Mouse (Mus musculus) heart, postnatal 14 days (tissue): ENCODE results near the gene Eri2. TPM values are rescaled to one million over a fixed set of nuclear protein-coding genes. Genes with fewer than 3 reads are reported as not detected.
A peak's percentile ranks its signal among the peaks of the same experiment; 100 is the strongest.
"Not testable (repeated sequence)": the region's sequence is repeated elsewhere in the genome, so short reads cannot be mapped to it uniquely, and the experiment has no call there.

ENCODE experiments used
- DNase-seq, 2 experiments: peaks; one replicate each; pipeline ENCODE4 v3.0.0; 2021 to 2022
- intact Hi-C: fragments of 180-260 bp; cut with DNase I; formaldehyde crosslinking; loops from one replicate; pipeline ENCODE4 v1.15.1; 2025
- total RNA-seq, 2 experiments: library from RNA; stranded (reverse); gene quantifications; 2 replicates each; pipeline ENCODE4 v1.2.3; 2021

Gene Eri2
- total RNA-seq, 2 experiments from 2014 or later = 2.3 to 2.8 TPM

DNA sequence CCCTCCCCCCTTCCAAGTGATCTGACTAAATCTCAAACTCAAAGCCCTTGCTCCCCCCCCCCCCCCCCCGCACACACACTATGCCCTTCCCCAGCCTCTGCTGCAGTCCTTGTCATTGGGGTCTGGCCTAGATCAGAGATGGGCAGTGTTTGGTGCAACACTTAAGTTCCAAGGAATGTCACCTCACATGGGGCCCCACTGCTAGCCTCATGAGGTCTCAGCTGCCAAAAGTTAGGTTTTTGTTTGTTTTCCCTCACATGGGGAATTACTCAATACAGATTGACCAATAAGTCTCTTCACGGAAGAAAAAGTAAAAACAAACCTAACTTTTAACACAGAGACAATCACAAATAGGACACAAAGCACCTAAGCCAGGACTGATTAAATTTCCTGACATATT is 45.1 kb downstream of the Eri2 start:
- intact Hi-C loops = no loop called here
- no peak for DNase-seq

DNA sequence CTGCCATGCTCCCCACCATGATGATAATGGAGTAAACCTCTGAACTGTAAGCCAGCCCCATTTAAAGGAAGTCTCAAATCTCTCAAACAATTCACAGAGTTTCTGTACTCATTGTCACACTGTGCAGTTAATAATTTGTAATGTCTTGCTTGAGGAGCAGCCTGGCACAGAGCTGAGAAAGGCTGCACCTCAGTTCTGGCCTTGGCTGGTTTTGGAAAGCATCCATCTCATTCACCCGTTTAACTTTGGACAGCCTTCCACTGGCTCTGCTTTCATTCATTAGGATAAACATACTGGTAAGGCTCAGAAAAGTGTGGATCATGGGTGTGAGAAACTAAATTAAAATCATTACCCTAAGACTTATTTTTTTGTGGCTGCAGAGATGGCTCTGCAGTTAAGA is 48.0 kb downstream of the Eri2 start:
- no peak for DNase-seq
- intact Hi-C loops = no loop called here

- intact Hi-C loops = no loop called here
- peak in 1 of 2 experiments; percentile 7 for DNase-seq
Observed at GRCm38 (mm10) chr7:119744321-119744720, 49.5 kb downstream of the Eri2 start.

GRCm38 (mm10) chr7:119739798-119740468 is 53.9 kb downstream of the Eri2 start:
- DNase-seq, intact Hi-C loops: not testable (repeated sequence)

GRCm38 (mm10) chr7:119738877-119739276 is 55.0 kb downstream of the Eri2 start:
- intact Hi-C loops = no loop called here
- DNase-seq = no peak

DNA sequence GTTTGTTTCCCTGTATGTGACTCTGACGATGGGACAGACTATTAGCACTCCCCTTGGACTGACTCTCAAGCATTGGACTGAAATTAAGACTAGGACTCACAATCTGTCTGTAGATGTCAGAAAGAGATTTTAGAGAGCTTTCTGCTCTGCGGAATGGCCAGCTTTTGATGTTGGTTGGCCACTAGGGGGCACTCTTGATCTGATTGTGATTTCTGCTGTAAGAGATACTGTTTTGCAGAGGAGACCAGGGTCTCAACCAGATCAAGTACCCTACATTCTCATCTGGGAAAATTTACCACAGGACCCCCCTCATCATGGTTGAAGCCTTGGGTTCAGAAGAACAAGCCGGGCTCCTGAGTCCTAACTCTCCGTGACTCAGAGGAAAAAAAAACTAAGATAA is 62.6 kb downstream of the Eri2 start:
- DNase-seq, intact Hi-C loops: not testable (repeated sequence)

DNA sequence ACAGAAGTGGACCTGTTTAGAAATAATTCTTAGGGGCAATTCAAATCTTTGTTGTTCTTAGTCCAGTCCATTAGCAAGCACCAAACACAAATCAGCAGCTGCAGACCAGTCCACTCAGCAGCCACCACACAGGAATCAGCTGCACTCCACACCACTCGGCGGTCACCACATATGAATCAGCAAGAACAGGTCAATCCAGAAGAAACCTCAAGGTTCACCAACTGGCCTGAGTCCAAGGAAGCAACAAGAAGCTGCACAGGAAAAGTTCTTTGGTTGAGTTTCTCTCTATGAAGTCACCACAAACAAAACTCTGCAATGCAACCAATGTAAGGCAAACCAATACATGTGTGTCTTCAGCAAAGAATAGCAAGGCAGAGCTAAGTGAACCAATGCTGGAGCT is 66.2 kb downstream of the Eri2 start:
- DNase-seq = no peak
- intact Hi-C loops = no loop called here

DNA sequence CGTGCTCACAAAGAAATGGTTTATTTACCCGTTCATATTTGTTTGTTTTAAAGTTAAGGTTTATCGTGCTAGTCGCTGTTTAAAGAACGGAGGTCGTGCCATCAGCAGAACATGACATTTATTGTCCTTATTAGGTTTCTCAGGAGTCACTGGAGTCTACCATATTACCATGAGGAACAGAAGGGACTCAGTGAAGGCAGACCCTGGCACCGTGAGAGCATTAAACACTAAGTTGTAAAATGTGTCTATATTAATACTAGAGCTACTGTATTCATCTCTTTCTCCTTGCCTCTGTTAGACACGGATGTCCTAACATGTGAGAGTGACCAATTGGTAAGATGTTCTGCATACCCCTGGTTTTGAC is 72.9 kb downstream of the Eri2 start:
- no peak for DNase-seq
- intact Hi-C loops = loop anchor here (5.0 kb wide), 1 partner anchor 71 kb away; the partner anchor contains the start of genes Eri2 and Rexo5

DNA sequence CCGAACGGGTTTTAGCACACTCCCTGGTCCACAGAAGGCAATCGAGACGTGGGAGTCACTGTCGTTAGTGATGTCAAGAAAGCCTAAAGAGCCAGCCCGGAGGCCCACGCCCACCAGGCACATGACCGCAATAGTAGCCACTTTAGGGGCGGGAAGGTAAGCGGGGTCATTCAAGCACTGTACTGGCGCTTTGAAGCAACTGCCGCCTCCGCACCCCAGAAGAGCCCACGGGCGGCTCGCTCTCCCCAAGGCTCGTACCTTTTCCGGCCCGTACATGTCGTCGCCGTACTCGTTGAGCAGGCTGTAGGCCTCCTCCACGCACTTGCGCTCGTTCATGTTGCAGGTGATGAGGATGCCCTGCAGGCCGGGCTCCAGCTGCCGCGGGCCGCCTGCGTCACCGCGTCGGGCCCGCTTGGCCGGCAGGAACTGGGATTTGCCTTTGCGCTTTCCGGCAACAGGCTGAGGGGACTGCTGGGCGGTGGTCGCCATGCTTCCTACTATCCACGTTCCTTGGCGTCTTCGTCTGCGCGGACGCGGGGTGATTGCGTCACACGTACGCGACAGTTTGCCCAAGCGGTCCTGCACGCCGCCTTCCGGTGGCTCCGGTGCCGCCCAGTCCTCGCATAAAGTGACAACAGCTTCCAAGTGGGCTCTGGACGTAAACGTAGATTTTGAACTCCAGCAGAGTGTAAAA is 73.5 kb downstream of the Eri2 start, which contains the start of gene Thumpd1:
Gene Thumpd1 (minus strand): TSS at position 546 of the 694 bp plus-strand sequence.
- DNase-seq = peak; percentile 91 to 97
- intact Hi-C loops = loop anchor here (5.0 kb wide), 1 partner anchor 72 kb away; the partner anchor contains the start of genes Eri2 and Rexo5

Other genes with a start within 250 kb of the Eri2 start
- gene Acsm2, start 239.7 kb downstream of the Eri2 start, total RNA-seq = not detected
- gene Acsm1, start 187.0 kb downstream of the Eri2 start, total RNA-seq = under 1 TPM in 1 of 2 experiments, not detected in 1; 0.22 TPM
- gene Acsm4, start 104.0 kb downstream of the Eri2 start, total RNA-seq = not detected
- 10 to 100 TPM; 13.3 to 16.4 TPM for gene Thumpd1, start 73.3 kb downstream of the Eri2 start, total RNA-seq
- gene Acsm3, start 33.1 kb downstream of the Eri2 start, total RNA-seq = 1 to 10 TPM in 1 of 2 experiments, under 1 TPM in 1; 0.10 to 1.3 TPM
- 1 to 10 TPM; 1.9 to 2.3 TPM for gene Rexo5, start 52 bp downstream of the Eri2 start, total RNA-seq
- 1 to 10 TPM; 6.9 to 7.6 TPM for gene Lyrm1, start 101.8 kb upstream of the Eri2 start, total RNA-seq
- gene Dcun1d3, start 102.2 kb upstream of the Eri2 start, total RNA-seq = 10 to 100 TPM; 12.7 to 14.2 TPM